Mouse (Mus musculus): ENCODE data around the gene Rccd1.

DNA sequence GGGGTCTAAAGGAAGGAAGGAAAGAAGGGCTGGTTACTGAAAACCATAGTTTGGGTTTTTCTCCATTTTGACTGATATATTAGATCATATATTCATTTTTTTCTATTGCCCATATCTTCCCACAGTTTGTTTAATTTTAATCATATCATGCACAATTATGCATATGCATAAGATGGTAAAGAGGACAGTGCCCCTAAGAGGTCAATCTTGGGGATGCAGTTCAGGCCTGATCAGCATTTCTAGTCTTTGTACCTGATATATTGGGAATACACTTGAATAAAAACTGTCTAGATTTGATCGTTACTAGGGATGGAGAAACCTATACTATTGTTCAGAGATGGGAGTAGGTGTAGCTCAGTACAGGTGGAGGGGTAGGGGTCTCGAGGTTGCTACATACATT, 43.3 kb downstream of the Rccd1 start:
- TF ChIP-seq NANOG (IDR thresholded peaks at IDR 0.05; ENCODE audit: borderline replicate concordance, low read length) (no peak), CTCF (conservative IDR thresholded peaks at IDR 0.05; ENCODE audit: low read length) (no peak)

Data from E14TG2a.4 (cell line).